Mouse (Mus musculus): ENCODE data around the gene Atpaf1. TPM values are rescaled to one million over a fixed set of nuclear protein-coding genes. Genes with fewer than 3 reads are reported as not detected.

Gene Atpaf1
- polyA plus RNA-seq, 1 experiment from 2014 or later, result 47.8 TPM

GRCm38 (mm10) chr4:115850111-115850510 is 65.5 kb downstream of the Atpaf1 start:
- ATAC-seq (ENCODE audit: insufficient read depth, low FRiP score, low read depth), result no peak
- Histone ChIP-seq H3K4me2 (no peak overlapping the region), H3K9ac (no peak overlapping the region), H3K27me3 (replicated peaks) (no peaks in the 10 kb centered on the region), H3K4me3 (replicated peaks) (no peak overlapping the region), H3K27ac (peak overlapping the region; percentile 36; the same call in 1 of the 2 replicates), H3K9me3 (no peaks in the 10 kb centered on the region), H3K4me1 (0 out of 2 replicates have a peak, but pooled peaks cover 5% of the 10 kb centered on the region), H3K36me3 (peaks cover 23% of the 10 kb centered on the region)
- 73% methylated on average over 2 of the region's 2 CpGs for WGBS

- Histone ChIP-seq H3K27me3 (replicated peaks) (no peaks in the 10 kb centered on the region), H3K9ac (no peak overlapping the region), H3K4me3 (replicated peaks) (no peak overlapping the region), H3K4me2 (no peak overlapping the region), H3K4me1 (0 out of 2 replicates have a peak, but pooled peaks cover 5% of the 10 kb centered on the region), H3K36me3 (peaks cover 23% of the 10 kb centered on the region), H3K27ac (peak overlapping the region; percentile 36; the same call in 1 of the 2 replicates), H3K9me3 (no peaks in the 10 kb centered on the region)
- WGBS, result 25% methylated on average over 2 of the region's 2 CpGs
- ATAC-seq (ENCODE audit: insufficient read depth, low FRiP score, low read depth), result no peak
These were observed 66.0 kb downstream of the Atpaf1 start for GRCm38 (mm10) chr4:115850631-115851030.

GRCm38 (mm10) chr4:115851569-115851968 is 67.0 kb downstream of the Atpaf1 start:
- no peak overlapping the region for H3K4me3 ChIP-seq (replicated peaks)
- H3K4me1 ChIP-seq, result 0 out of 2 replicates have a peak, but pooled peaks cover 5% of the 10 kb centered on the region
- no peak for ATAC-seq (ENCODE audit: insufficient read depth, low FRiP score, low read depth)
- H3K9me3 ChIP-seq, result no peaks in the 10 kb centered on the region
- no peak overlapping the region for H3K4me2 ChIP-seq
- peaks cover 24% of the 10 kb centered on the region for H3K36me3 ChIP-seq
- no peak overlapping the region for H3K27ac ChIP-seq
- H3K9ac ChIP-seq, result no peak overlapping the region
- H3K27me3 ChIP-seq (replicated peaks), result no peaks in the 10 kb centered on the region
- 84% methylated on average over 6 of the region's 6 CpGs for WGBS

- Histone ChIP-seq H3K27me3 (replicated peaks) (no peaks in the 10 kb centered on the region), H3K36me3 (peaks cover 29% of the 10 kb centered on the region), H3K4me1 (no peaks in the 10 kb centered on the region), H3K4me3 (replicated peaks) (no peak overlapping the region), H3K9me3 (no peaks in the 10 kb centered on the region), H3K27ac (no peak overlapping the region), H3K9ac (no peak overlapping the region), H3K4me2 (no peak overlapping the region)
- WGBS, result 53% methylated on average over 6 of the region's 6 CpGs
- no peak for ATAC-seq (ENCODE audit: insufficient read depth, low FRiP score, low read depth)
These were observed 70.5 kb downstream of the Atpaf1 start for GRCm38 (mm10) chr4:115855100-115855499.

- H3K9ac ChIP-seq, result no peak overlapping the region
- H3K36me3 ChIP-seq, result peaks cover 30% of the 10 kb centered on the region
- ATAC-seq (ENCODE audit: insufficient read depth, low FRiP score, low read depth), result no peak
These were observed 71.0 kb downstream of the Atpaf1 start for GRCm38 (mm10) chr4:115855609-115856008.

DNA sequence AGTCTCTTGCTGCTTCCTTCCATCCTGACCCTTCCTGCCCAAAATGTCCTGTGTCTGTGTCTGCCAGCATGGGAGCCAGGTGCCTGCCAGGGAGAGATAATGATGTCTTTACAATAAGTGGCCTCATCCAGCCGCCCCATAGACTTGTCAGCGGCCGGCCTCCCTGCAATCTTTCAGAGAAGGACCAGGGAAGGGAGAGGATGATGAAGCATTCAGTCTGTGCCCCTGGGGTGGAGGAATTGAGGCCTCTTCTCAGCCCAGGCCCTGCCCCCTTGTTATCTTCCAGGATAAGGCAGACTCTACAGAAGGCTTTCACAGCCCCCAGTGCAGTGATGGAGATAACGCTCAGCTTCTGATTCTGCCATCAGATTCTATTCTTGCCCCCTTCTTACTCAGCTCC is 71.7 kb downstream of the Atpaf1 start:
- H3K4me1 ChIP-seq, result no peaks in the 10 kb centered on the region
- peak; percentile 86; the same call in 1 of the 2 replicates for ATAC-seq (ENCODE audit: insufficient read depth, low FRiP score, low read depth)
- no peak overlapping the region for H3K4me2 ChIP-seq
- H3K36me3 ChIP-seq, result peaks cover 31% of the 10 kb centered on the region
- no peaks in the 10 kb centered on the region for H3K27me3 ChIP-seq (replicated peaks)
- H3K9ac ChIP-seq, result no peak overlapping the region
- no peak overlapping the region for H3K4me3 ChIP-seq (replicated peaks)
- H3K9me3 ChIP-seq, result no peaks in the 10 kb centered on the region
- no peak overlapping the region for H3K27ac ChIP-seq
- WGBS, result 71% methylated on average over 4 of the region's 4 CpGs

More at GRCm38 (mm10) chr4:115855609-115856008, 71.0 kb downstream of the Atpaf1 start:
- WGBS, result 73% methylated on average over 4 of the region's 4 CpGs
- no peak overlapping the region for H3K4me3 ChIP-seq (replicated peaks)
- H3K4me2 ChIP-seq, result no peak overlapping the region
- no peaks in the 10 kb centered on the region for H3K4me1 ChIP-seq
- no peak overlapping the region for H3K27ac ChIP-seq
- no peaks in the 10 kb centered on the region for H3K9me3 ChIP-seq
- no peaks in the 10 kb centered on the region for H3K27me3 ChIP-seq (replicated peaks)

- Histone ChIP-seq H3K4me3 (replicated peaks) (no peak overlapping the region), H3K4me1 (no peaks in the 10 kb centered on the region), H3K27ac (no peak overlapping the region), H3K4me2 (no peak overlapping the region), H3K9me3 (no peaks in the 10 kb centered on the region), H3K9ac (no peak overlapping the region), H3K36me3 (peaks cover 23% of the 10 kb centered on the region), H3K27me3 (replicated peaks) (no peaks in the 10 kb centered on the region)
- WGBS, result 74% methylated on average over 9 of the region's 9 CpGs
- no peak for ATAC-seq (ENCODE audit: insufficient read depth, low FRiP score, low read depth)
These were observed 72.8 kb downstream of the Atpaf1 start for GRCm38 (mm10) chr4:115857293-115857883.

- H3K4me1 ChIP-seq, result no peaks in the 10 kb centered on the region
- no peak overlapping the region for H3K9ac ChIP-seq
- no peak overlapping the region for H3K4me3 ChIP-seq (replicated peaks)
- H3K9me3 ChIP-seq, result no peaks in the 10 kb centered on the region
- H3K27ac ChIP-seq, result no peak overlapping the region
- H3K27me3 ChIP-seq (replicated peaks), result no peaks in the 10 kb centered on the region
- peaks cover 23% of the 10 kb centered on the region for H3K36me3 ChIP-seq
- no peak for ATAC-seq (ENCODE audit: insufficient read depth, low FRiP score, low read depth)
- 64% methylated on average over 7 of the region's 7 CpGs for WGBS
- no peak overlapping the region for H3K4me2 ChIP-seq
These were observed 78.7 kb downstream of the Atpaf1 start for GRCm38 (mm10) chr4:115863352-115863751.

DNA sequence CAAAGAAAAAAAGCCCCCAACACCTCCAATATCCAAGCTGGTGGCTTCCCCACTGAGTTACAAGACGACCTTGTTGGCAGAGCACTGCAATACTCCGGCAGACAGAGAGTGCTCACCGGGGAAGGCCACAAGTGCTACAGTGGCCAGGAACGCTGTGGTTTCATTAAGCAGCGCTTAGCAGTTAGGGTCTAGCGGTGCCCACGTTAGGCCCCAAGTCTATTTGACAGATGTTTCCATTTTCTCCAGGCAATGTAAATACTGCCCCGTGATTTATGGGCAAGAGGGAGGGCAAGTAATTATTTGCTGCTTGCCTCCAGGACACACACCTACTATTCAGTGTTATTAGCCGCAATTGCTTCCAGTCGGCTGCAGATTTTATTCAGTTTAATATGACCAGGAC is 79.3 kb downstream of the Atpaf1 start:
- H3K9me3 ChIP-seq, result no peaks in the 10 kb centered on the region
- no peaks in the 10 kb centered on the region for H3K4me1 ChIP-seq
- no peak overlapping the region for H3K27ac ChIP-seq
- H3K4me2 ChIP-seq, result no peak overlapping the region
- no peak overlapping the region for H3K4me3 ChIP-seq (replicated peaks)
- H3K36me3 ChIP-seq, result peaks cover 23% of the 10 kb centered on the region
- no peak for ATAC-seq (ENCODE audit: insufficient read depth, low FRiP score, low read depth)
- WGBS, result 31% methylated on average over 10 of the region's 10 CpGs
- no peak overlapping the region for H3K9ac ChIP-seq
- no peaks in the 10 kb centered on the region for H3K27me3 ChIP-seq (replicated peaks)

Other genes starting within 250 kb of the Atpaf1 start
- gene Cyp4a31, start 221.2 kb upstream of the Atpaf1 start, polyA plus RNA-seq (2015; fragmentation: Nextera tagmentation; extraction: Ambion mirVana), result not detected in 2 replicates
- not detected in 2 replicates for gene Cyp4a32, start 183.8 kb upstream of the Atpaf1 start, polyA plus RNA-seq (2015; fragmentation: Nextera tagmentation; extraction: Ambion mirVana)
- gene Cyp4b1, start 137.1 kb upstream of the Atpaf1 start, polyA plus RNA-seq (2015; fragmentation: Nextera tagmentation; extraction: Ambion mirVana), result 1.4 and 2.6 TPM in 2 replicates
- gene Efcab14, start 47.1 kb upstream of the Atpaf1 start, polyA plus RNA-seq (2015; fragmentation: Nextera tagmentation; extraction: Ambion mirVana), result 30.4 and 34.4 TPM in 2 replicates
- 0.40 and 0.45 TPM in 2 replicates for gene Tex38, start 3.8 kb upstream of the Atpaf1 start, polyA plus RNA-seq (2015; fragmentation: Nextera tagmentation; extraction: Ambion mirVana)
- 11.8 and 13.5 TPM in 2 replicates for gene Mob3c, start 43.3 kb downstream of the Atpaf1 start, polyA plus RNA-seq (2015; fragmentation: Nextera tagmentation; extraction: Ambion mirVana)
- gene Mknk1, start 54.4 kb downstream of the Atpaf1 start, polyA plus RNA-seq (2015; fragmentation: Nextera tagmentation; extraction: Ambion mirVana), result 43.1 and 58.5 TPM in 2 replicates
- gene Kncn, start 99.6 kb downstream of the Atpaf1 start, polyA plus RNA-seq (2015; fragmentation: Nextera tagmentation; extraction: Ambion mirVana), result not detected in 2 replicates
- not detected in 2 replicates for gene 6430628N08Rik, start 105.9 kb downstream of the Atpaf1 start, polyA plus RNA-seq (2015; fragmentation: Nextera tagmentation; extraction: Ambion mirVana)
- 0.03 TPM in 1 of 2 replicates, not detected in the other for gene Dmbx1, start 155.1 kb downstream of the Atpaf1 start, polyA plus RNA-seq (2015; fragmentation: Nextera tagmentation; extraction: Ambion mirVana)
- gene Faah, start 233.1 kb downstream of the Atpaf1 start, polyA plus RNA-seq (2015; fragmentation: Nextera tagmentation; extraction: Ambion mirVana), result 14.8 and 19.8 TPM in 2 replicates

Data from stomach, embryonic 15.5 days (tissue).